Mouse (Mus musculus) kidney, postnatal 36 days (tissue): ENCODE measurements at regions not wholly inside any gene's neighbourhood (a gene's known extent, or its start where the extent isn't known, plus 50 kb on each side); places are given as distances from the start of the nearest gene placed in this dataset.
"Not testable (repeated sequence)": the region's sequence is repeated elsewhere in the genome, so short reads cannot be mapped to it uniquely, and the experiment has no call there.

Experiments
- DNase-seq, 2 experiments: peaks; one replicate each; pipeline ENCODE4 v3.0.0; 2021 to 2022; ENCODE audit warnings: mixed read lengths in 2 of 2

- DNase-seq: no peak
Measured at GRCm38 (mm10) chr2:94772801-94773200, 334.9 kb upstream of the Api5 start.

- DNase-seq: no peak
Measured at GRCm38 (mm10) chr2:94772268-94772667, 334.3 kb upstream of the Api5 start.

GRCm38 (mm10) chr2:94766524-94766923 is 328.6 kb upstream of the Api5 start:
- DNase-seq: peak in 1 of 2 experiments; percentile 6

GRCm38 (mm10) chr2:94764852-94765435 is 327.0 kb upstream of the Api5 start:
- DNase-seq: no peak

- DNase-seq: no peak
Measured at GRCm38 (mm10) chr2:94764451-94764850, 326.5 kb upstream of the Api5 start.

- peak in 1 of 2 experiments; percentile 1 for DNase-seq
Measured at GRCm38 (mm10) chr2:94748161-94748711, 310.3 kb upstream of the Api5 start.

GRCm38 (mm10) chr2:94729791-94730190 is 291.9 kb upstream of the Api5 start:
- DNase-seq: peak; percentile 10 to 11

GRCm38 (mm10) chr2:94699383-94699782 is 261.4 kb upstream of the Api5 start:
- DNase-seq: no peak

- no peak for DNase-seq
Measured at GRCm38 (mm10) chr2:94695212-94695611, 257.3 kb upstream of the Api5 start.

GRCm38 (mm10) chr2:94690560-94690959 is 252.6 kb upstream of the Api5 start:
- no peak for DNase-seq

- not testable (repeated sequence) for DNase-seq
Measured at GRCm38 (mm10) chr2:94685619-94686018, 247.7 kb upstream of the Api5 start.

GRCm38 (mm10) chr2:94680096-94680765 is 242.3 kb upstream of the Api5 start:
- no peak for DNase-seq

- DNase-seq: no peak
Measured at GRCm38 (mm10) chr2:94665850-94666249, 227.9 kb upstream of the Api5 start.

GRCm38 (mm10) chr2:94658426-94658825 is 220.5 kb upstream of the Api5 start:
- DNase-seq: no peak
